Mouse (Mus musculus): ENCODE data around the gene Zbtb20.

Gene Zbtb20

DNA sequence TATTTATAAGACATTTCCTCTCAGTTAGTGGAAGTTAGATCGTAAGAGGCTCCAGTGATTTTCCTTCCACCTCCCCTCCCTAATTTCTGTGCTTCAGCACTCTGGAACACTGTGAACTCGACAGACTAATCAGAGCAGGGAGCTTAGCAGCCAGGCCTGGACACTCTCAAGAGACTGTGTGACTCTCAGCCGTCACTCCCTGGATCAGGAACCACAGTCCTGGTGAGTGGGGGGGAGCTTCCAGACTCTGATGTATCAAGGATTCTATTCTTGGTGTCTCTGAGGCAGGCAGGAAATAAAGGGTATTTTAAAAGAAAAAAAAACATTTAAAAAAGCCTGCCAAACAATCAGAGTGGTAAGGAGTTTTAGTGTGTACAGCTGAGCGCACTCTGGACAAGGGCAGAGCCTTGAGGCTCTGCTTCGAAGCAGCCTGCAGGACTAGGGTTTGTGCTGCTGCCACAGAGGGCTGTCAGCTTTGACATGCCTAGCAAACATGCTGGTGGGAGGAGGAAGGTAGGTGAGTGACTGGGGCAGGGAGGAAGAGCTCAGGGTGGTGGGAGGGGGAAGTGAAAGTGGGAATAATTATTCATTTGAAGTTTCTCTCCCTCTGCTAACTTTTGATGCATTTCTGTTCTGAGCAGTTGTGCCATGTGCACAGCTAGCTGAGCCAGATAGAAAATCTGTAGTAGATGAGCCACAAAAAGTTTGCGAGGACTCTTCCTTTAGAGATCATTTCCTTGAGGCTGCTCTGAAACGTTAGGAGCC lies 488.3 kb downstream of the Zbtb20 start:
- no peak for DNase-seq

DNA sequence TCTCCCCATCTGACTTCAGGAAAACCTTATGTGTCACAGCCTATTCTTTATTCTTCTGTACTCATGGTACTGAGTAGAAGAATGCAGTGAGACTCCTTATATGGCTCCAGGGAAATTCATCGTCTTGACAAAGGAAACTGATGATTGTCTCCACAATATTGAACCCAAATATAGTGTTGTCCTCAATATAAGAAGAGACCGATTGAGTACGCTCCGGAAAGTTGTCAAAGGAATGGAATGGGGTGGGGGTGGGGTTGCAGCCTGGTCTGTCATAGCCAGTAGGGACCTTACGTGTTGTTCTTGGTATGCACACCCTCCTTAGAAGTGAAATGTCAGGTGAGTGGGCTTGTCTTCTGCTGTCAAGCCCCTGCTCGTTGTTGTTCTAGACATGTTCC lies 488.8 kb downstream of the Zbtb20 start:
- no peak for DNase-seq

DNA sequence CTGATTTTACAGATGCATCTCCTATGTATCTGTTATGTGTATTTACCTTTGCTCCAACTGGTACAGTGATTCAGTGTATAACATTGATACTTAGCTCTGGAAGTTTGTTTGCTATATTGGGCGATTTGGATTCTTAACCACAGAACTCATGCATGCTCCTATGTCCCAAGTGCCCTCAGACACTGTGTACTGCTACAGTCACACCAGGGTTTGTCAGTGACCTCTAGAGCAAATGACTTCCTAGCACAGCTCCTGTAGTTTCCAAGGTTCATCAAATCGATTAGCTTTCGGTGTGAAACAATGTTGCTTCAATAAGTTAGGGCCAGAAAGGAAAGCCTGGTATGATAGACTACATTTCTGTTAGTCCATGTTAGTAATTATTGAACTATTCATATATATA lies 489.6 kb downstream of the Zbtb20 start:
- no peak for DNase-seq

DNA sequence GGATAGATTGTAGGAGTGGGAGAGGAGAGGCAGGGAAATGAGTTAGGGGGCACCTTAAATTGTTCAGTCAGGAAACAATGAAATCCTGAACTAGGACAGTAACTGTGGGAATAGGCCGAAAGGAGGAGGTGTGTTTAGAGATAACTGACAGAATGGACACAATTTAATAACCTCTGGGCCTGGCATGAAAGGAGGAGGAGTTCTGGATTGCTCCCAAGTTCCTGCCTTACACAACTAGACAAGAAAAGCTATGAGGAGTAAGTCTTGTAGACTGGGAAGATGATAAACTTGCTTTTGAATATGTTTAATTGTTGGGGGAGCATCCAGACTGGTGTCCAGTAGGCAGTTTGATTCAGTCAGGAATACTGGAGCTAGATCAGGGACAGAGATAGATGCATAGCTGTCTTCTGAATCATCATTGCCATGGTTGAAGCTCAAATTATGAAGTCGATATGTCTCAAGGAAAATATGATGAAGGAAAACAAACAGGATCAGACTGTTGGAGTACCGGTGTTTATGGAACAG lies 494.9 kb downstream of the Zbtb20 start:
- no peak for DNase-seq

DNA sequence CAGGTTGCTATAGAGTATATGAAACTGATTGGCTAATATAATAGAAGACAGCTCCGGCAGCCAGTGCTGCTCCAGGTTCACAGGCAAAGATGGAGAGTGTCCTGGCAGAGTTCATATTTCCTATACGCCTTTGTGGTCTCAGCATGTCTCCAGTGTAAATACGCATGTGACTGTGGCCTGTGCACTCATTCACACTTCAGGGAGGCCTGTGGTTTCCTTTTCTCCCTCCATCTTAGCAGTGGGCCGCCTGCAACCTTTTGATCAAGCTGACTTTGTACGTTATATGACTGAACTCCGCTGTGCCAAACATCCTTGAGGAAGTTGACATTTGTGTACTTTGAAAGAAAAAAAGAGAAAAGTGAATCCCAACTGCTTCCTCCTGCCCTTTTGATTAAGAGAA lies 501.1 kb downstream of the Zbtb20 start:
- no peak for DNase-seq

DNA sequence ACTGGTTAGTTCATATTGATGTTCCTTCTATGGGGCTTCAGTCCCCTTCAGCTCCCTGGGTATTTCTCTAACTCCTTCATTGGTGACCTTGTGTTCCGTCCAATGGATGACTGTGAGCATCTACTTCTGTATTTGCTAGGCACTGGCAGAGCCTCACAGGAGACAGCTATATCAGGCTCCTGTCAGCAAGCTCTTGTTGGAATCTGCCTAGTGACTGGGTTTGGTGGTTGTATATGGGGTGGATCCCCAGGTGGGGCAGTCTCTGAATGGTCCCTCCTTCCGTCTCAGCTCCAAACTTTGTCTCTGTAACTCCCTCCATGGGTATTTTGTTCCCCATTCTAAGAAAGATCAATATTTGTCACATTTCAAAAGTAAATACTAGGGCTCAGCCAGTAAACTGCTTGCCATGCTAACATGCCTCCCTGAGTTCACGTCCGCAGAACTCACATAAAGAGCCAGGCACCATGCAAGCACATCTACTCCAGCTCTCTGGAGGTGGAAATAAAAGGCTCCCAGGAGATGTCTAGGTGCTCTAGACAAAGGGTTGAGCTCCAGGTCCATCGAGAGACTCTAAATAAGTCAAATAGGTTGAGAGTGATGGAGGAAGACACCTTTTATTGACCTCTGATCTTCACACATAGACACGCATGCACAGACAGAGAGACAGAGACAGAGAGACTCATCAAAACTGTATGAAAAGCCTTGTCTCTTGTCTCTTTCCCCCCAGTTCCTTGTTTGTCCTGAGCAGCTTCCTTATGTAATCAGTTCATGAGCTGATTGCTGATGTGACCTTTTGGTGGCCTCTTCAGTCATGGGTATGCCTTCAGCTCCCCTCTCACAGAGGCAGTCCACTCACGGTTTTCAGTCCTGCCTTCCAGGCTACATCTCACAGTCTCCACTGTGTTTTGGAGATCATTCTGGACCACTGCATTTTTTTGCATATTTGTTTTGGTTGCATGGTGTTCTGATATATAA lies 504.0 kb downstream of the Zbtb20 start:
- no peak for DNase-seq

DNA sequence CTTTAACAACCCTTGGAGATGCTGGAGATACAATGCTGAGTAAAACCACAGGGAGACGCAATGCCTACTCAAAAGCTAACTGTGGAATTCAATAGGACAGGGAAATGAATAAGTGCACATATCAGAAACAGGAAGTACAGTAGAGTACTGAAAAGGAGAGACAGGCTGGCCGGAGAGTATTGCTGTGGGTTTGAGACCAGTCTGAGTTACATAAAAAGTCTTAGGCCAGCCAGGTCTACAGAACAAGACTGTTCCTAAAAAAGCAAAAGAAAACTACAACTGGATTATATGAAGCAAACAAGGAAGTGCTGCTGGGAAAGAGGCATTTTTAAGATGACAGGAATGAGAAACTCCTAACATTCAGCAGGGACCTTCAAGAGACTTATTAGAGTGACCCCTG lies 505.5 kb downstream of the Zbtb20 start:
- no peak for DNase-seq

DNA sequence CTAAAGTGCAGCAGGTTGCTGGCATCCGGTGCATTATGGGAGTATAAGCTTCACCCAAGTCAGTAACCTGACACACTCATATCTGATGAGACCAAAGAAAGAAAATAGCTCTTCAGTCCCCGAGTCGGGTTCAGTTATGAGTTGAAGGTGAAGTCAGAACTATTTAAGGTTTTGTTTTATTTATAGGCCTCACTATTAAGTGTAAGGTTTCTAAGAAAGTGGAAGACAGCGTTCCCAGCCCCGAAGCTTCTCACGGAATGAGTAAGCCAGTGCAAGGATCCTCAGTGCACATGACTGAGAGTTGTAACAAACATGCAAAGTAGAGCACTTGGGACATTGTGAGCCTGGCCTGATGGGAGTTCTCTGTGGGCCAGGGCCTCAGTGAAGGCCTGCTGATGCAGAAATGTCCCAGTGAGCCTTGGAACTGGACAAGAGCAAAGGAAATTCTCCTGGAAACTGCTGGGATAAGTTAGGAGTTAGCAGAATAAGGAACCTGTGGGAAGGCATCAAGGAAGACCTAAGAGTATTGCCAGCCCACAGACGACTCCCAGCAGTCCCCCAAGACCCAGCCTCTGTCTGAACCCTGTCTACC lies 507.6 kb downstream of the Zbtb20 start:
- no peak for DNase-seq

DNA sequence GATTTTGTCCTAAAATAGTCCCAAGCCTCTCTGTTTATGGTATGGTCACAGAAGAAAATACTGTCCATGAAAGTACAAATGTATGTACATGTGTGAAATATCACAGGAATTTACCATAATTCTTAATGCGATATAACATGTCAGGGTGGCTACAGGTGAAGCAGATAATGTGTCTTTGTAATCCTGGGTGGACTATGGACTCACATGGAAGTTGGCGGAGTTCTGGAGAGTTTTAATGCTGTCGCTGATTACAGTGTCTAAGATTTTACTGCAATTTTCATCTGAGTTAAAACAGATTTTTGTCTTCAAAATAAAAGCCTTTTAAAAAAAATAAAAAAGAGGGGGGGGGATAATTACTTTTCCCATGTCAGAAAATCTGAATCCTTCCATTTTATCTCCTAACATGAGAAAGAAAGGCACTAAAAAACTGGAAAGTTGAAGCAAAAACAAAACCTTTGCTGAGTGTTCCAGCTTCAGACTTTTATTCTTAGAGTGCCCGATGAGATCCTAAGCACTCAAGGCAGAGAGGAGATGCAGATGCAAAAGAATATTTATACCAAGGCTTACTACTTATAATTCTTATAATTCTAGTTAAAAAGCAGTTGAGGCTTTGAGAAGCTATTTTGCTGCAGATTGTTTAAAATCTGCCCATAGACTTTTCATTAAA lies 509.4 kb downstream of the Zbtb20 start:
- no peak for DNase-seq

DNA sequence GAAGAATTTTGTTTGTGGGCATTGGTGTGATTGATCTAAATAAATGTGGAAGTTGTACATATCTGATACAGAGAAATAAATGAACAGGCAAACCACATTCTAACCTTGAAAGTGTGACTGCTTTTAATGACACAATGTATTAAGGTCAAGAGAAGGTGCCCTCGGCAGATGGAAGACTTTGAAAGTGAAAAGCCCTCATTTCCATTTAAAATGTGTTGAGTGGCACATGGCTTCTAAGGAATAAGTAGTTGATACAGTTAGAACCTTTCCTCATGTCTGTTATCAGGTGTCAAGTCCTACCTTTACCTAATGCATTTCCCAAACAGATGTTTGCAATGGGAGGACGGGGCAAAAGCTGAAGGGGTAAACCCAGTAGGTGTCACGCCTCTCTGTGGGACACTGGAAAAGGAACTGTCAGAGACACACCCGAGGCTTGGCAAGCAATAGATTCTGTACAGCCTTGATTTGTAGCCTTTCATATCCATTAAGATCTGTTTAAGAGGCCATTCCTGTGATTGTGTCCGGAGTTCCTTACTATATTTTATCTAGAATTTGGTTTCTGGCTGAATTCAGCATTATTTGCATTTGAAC lies 510.0 kb downstream of the Zbtb20 start:
- no peak for DNase-seq

DNA sequence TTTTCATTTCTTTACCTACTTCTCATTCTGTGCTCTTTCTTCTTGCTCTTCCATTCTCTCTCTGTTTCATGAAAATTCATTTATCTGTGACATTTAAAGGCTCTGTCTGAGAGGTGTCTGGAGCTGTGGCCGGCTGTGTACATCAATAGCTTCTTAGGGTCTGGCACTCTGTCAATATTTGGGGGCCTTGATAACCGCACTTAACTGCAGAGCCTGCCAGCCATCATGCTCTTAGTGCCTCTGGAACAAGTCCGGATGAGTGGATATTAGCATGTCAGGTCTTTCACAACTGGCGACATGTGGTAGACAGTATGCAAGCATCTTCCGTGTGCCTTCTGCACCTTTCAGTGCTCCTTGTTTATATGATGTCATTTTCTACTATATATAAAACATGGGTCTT lies 510.7 kb downstream of the Zbtb20 start:
- DNase-seq: no peak

DNA sequence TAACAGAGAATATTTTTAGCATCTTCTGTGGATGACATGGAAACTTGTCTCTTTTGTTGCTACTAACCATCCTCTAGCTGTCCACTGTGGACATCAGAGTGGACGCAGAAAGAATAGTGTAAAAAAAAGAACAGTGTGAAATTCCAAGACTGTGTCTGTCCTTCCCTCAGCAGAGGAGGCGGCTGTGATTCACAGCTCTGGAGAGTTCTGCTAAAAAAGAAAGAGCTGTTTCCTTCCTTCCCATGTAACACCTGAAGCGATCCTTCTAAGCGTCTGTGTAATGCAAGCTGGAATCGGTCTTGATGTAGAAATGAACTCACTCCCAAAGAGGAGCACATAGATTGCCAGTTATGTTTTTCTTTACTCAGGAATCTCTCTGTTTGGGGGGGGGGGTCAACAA lies 512.7 kb downstream of the Zbtb20 start:
- DNase-seq: no peak

DNA sequence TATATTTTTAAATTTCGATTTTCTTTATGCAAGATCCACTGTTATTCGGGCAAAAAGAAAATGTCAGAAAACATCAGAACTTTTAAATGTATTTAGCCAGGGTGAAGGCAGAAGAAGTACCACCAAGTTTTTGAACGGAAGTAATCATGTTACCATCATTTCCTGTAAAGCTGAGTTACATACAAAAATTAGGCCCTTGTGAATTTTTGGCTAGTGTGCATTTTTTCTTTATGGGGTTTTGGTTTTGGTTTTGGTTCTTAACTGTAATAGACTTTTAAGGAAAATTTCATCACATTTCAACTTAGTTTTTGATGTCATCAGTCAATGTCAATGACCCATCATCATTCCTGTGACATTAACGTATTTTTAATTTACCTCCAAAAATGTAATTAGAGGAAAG lies 514.7 kb downstream of the Zbtb20 start:
- DNase-seq: no peak

DNA sequence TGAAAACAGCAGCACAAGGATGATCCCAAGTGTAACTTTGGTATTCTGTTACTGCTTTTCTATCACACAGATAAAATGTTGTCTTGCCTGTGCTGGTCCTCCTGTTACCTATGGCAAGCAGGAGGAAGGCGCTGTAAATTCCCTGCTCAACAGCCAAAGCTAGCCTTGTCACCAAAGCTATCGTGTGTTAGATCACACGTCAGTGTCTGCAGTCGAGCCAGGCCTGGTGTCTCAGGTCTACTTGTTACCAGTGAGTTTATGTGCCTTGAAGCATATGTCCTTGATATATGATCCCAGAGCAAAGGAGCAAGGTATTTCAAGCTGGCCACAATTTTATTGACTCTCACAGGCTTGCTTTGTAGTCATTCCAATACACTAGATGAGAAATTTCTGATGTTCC lies 517.7 kb downstream of the Zbtb20 start:
- no peak for DNase-seq

DNA sequence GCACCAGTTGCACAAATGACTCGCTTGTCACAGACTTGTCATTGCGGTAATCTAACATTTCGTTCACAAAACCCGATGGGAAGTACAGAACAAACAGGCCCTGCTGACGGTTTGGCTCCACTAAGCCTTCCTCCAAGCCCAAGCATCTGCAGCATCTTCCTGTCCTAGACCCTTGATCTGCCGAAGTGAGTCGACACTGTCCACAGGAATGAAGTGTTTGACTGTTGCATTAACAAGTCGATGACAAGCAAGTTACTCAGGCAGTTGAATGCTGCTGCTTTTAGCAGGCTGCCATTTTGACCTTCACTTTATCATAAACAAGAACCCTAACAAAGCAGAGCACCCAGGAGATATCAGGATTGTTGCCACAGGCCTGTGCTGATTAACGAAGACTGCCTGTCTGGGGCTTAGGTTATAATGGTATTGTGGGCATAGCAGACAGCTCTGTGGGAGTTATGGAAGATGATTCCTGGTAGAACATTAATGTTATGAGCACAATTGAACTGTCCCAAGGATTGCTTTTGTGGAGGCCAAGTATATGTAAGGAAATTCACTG lies 518.4 kb downstream of the Zbtb20 start:
- DNase-seq: no peak

DNA sequence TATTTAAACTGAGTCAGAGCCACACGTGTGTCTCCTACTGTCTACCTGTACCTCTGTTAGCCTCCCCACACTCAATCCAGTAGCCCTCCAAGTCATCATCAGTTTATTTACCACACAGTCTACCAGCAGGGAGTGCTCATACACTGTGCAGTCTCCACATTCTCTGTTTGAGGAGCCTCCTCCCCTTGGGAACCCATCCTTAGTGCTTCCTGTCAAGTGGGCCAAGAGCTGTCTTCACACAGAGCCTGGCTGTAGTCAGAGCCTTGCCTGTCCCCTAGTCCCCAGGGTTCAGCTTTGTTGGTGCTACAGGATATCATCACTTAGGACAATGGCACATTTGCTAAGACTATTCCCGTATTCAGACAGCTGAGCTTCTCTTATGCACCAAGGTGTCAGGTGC lies 519.1 kb downstream of the Zbtb20 start:
- no peak for DNase-seq

DNA sequence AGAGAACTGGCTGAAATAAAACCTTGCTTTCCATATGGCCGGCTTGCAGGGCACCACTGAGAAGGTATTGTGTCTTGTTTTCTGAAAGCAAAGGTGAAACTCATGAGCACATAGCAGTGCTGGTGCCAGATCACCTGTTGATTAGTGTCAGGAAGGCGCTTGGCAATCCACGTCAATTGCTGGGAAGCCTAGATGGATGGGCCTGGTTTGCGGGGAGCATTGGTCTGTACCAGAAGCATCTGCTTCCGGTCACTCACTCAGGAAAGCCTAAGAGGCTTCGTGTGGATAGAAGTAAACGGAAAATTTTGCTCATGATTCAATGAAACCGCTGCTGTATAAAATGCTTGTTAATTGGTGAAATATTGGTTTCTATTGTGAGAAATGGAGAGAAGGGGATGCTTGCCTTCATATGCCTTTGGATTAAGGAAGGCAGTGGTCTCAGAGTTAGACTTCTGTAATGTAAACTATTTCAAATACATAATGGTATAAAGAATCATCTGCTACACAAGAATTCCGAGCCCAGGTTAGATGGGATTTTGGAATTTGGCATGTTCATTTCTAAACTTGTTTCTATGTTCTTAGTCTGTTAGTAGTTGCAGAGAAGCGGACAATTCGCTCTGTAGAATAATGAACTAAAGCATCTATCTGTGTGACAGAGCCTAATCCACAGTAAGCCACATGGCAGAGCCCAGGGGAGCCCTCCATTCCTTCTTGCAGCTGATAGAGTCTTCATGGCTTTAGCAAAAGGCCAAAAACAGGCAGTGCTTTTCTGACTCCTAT lies 521.4 kb downstream of the Zbtb20 start:
- no peak for DNase-seq

DNA sequence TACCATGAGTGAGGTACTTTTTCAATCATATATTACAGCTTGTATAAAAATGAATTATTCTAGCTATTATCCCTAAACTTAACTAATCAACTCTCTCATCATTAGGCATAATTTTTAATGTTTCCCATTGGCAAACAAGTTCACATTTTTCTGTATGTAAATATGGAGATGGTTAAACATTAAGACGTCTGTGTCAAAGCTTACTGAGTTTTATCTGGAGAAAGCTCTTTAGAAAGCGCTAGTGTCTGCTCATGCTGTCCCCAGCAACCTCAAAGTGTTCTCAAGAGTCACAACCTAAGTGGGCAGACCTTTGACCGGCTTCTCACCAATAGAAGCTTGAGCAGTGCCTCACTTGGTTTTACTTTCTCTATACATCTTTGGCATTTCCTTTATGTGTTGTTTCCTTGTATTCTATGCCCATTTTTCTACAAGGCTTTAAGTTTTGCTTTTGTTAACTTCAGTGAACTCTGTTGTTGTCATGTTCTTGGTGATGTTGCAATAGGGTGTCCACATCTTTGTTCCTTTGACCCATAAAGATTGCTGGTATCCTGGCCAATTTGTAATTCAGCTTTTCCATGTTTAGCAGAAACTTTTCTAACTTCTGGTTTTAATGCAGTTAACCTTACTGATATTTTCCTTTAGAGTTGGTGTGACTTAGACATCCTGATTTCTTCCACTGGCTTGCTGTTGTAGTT lies 522.1 kb downstream of the Zbtb20 start:
- DNase-seq: no peak

DNA sequence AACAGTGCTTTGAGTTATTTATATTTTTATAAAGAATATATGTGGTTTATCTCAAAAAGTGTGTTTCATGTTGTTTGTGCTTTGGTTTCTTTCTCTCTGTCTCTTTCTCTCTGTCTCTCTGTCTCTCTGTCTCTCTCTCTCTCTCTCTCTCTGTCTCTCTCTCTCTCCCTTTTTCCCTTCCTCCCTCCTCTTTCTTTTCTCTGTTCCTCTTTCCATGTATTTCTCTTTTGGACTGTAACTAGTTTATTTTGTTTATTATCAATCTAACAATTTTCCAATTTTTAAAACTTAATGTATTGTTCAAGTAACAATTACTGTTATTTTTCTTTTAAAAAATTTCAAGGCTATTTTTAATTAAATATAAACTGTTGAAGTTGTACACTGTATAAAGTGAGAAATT lies 523.7 kb downstream of the Zbtb20 start:
- DNase-seq: no peak

DNA sequence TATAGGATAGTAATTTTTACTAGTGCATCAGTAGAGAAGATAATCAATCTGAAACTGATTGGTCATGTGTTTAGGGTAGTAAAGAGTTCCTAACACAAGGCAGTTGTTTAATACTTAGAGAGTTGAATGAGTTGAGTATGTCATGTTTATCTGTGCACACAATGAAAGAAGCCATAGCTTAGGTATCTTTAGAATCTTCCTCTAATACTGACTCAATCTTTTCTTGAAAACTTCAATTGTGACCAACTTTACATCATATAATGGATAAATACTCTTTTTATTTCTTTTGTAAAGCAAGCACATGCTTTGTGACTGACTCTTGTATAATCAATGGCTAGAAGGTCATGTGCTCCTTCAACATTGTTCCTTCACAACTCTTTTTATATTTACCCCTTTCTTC lies 524.4 kb downstream of the Zbtb20 start:
- DNase-seq: no peak

DNA sequence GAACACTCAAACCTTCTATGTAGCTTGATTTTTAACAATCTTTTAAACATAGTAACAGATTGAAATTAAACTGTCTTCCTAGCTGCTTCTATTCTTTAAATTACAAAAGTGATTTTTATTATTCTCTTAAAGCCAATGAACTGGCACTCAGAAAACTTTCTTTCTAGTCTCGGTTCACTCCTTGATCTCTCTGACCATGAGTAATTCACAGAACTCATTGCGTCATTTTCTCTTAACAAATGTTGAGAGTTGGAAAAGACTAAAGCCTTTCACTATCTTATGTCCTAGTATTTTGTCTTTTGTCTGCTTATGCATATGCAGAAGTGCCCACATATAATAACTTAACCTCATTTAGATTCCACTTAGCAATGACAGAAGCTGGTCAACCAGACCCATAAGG lies 525.3 kb downstream of the Zbtb20 start:
- no peak for DNase-seq

Data from cerebellum, adult 11-12 months (tissue).